Mouse (Mus musculus) cerebellum, adult 2 months (tissue): ENCODE data around the gene Olfr523.

Experiments
- CTCF ChIP-seq: fragments of 200-500 bp; IDR thresholded peaks from 2 replicates; pipeline ENCODE4 v1.5.1; 2011; ENCODE audit warnings: low read depth, mild to moderate bottlenecking, control low read depth, low read length, moderate library complexity, borderline replicate concordance; ENCODE audit not compliant: insufficient read depth
- POLR2A ChIP-seq: fragments of 200-500 bp; IDR thresholded peaks from 2 replicates; pipeline ENCODE4 v1.6.1; 2011; ENCODE audit warnings: low read length, control low read depth, borderline replicate concordance; ENCODE audit not compliant: insufficient read depth

GRCm38 (mm10) chr7:140126934-140127333 lies 46.1 kb upstream of the Olfr523 start:
- TF ChIP-seq CTCF (no peak), POLR2A (no peak)
